Mouse (Mus musculus): ENCODE measurements around the gene Gdf5. TPM values are rescaled to one million over a fixed set of nuclear protein-coding genes. Genes with fewer than 3 reads are reported as not detected.

The Gdf5 gene
- total and polyA plus RNA-seq, 3 experiments = not detected

DNA sequence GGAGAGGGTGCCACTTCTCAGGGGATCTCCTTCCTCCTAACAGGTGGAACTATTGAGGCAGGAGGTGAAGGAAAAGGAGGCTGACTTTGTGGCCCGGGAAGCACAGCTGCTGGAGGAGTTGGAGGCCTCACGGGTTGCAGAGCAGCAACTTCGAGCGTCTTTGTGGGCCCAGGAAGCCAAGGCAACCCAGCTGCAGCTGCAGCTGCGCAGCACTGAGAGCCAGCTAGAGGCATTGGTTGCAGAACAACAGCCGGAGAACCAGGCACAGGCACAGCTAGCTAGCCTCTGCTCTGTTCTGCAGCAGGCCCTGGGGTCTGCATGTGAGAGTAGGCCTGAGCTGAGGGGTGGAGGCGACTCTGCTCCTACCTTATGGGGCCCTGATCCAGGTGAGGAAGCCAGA is 40.6 kb upstream of the Gdf5 start:
- DNase-seq (ENCODE audit: extremely low read depth) = no peak
- Histone ChIP-seq H3K4me2 (ENCODE audit: insufficient read depth, low read depth, poor library complexity, severe bottlenecking) (no peak overlapping the region), H3K9me3 (replicated peaks; ENCODE audit: low read length) (no peaks in the 10 kb centered on the region), H3K27ac (ENCODE audit: insufficient read depth, low read depth) (no peak overlapping the region), H3K4me3 (replicated peaks in 1 of 3; ENCODE audit: low read depth in 2 of 3, low read length in 2 of 3, poor library complexity in 1 of 3) (no peak overlapping the region), H3K27me3 (replicated peaks) (no peaks in the 10 kb centered on the region), H3K9ac (ENCODE audit: insufficient read depth, low read depth) (no peak overlapping the region), H3K4me1 (ENCODE audit: control insufficient read depth in 1 of 2, insufficient read depth in 2 of 2) (peaks cover 0 to 3% of the 10 kb centered on the region in 2 experiments; a peak in 1 of 4 replicates), H3K79me2 (replicated peaks; ENCODE audit: control insufficient read depth, extremely low read depth, insufficient read depth, poor library complexity, severe bottlenecking) (no peaks in the 10 kb centered on the region; the same call in 1 of the 2 replicates), H3K36me3 (replicated peaks in 1 of 2; ENCODE audit: control insufficient read depth in 1 of 2, insufficient read depth in 1 of 2, low read length in 1 of 2) (peaks cover 77 to 93% of the 10 kb centered on the region in 2 experiments)
- dilution Hi-C loops (cut with MboI; ENCODE audit: extremely low pct_ligation_motif_present, extremely low pct_unique_long_range_greater_than_20kb, low sequenced_read_pairs) (no loop called here), in situ Hi-C loops (cut with MboI; ENCODE audit: low pct_ligation_motif_present, low pct_unique_long_range_greater_than_20kb, low sequenced_read_pairs) (loop anchor here (25.0 kb wide), 1 partner anchor 302 kb away; no protein-coding TSS in a partner anchor)
- TF ChIP-seq MAZ (IDR thresholded peaks at IDR 0.05; ENCODE audit: low read depth, low read length) (no peak), PAX5 (IDR thresholded peaks at IDR 0.05; ENCODE audit: low read length) (no peak), JUN (IDR thresholded peaks at IDR 0.05; ENCODE audit: insufficient read depth, low read depth, low read length) (no peak), MEF2A (IDR thresholded peaks at IDR 0.05; ENCODE audit: borderline replicate concordance, low read depth, low read length) (no peak), TBP (conservative IDR thresholded peaks at IDR 0.05; ENCODE audit: low read depth, low read length) (no peak), UBTF (IDR thresholded peaks at IDR 0.05; ENCODE audit: low read depth, low read length) (no peak), MAFK (IDR thresholded peaks at IDR 0.05; ENCODE audit: insufficient replicate concordance, low read length) (no peak), CTCF (conservative IDR thresholded peaks at IDR 0.05 in 1 of 2, IDR thresholded peaks at IDR 0.05 in 1 of 2; ENCODE audit: low read depth in 2 of 2, low read length in 2 of 2) (no peak), ETS1 (conservative IDR thresholded peaks at IDR 0.05; ENCODE audit: low read depth, low read length) (no peak), ZMIZ1 (IDR thresholded peaks at IDR 0.05; ENCODE audit: low read depth, low read length) (no peak), ZKSCAN1 (IDR thresholded peaks at IDR 0.05; ENCODE audit: borderline replicate concordance, low read depth, low read length) (no peak), NELFE (IDR thresholded peaks at IDR 0.05; ENCODE audit: low read depth, low read length) (no peak), SIN3A (IDR thresholded peaks at IDR 0.05; ENCODE audit: low read length) (no peak), IRF4 (IDR thresholded peaks at IDR 0.05; ENCODE audit: low read depth, low read length) (no peak), HCFC1 (IDR thresholded peaks at IDR 0.05; ENCODE audit: low read depth, low read length) (no peak), ELF1 (IDR thresholded peaks at IDR 0.05; ENCODE audit: low read depth, low read length) (no peak), ZC3H11A (IDR thresholded peaks at IDR 0.05; ENCODE audit: low read depth, low read length) (no peak), MAX (IDR thresholded peaks at IDR 0.05; ENCODE audit: low read length) (no peak)

DNA sequence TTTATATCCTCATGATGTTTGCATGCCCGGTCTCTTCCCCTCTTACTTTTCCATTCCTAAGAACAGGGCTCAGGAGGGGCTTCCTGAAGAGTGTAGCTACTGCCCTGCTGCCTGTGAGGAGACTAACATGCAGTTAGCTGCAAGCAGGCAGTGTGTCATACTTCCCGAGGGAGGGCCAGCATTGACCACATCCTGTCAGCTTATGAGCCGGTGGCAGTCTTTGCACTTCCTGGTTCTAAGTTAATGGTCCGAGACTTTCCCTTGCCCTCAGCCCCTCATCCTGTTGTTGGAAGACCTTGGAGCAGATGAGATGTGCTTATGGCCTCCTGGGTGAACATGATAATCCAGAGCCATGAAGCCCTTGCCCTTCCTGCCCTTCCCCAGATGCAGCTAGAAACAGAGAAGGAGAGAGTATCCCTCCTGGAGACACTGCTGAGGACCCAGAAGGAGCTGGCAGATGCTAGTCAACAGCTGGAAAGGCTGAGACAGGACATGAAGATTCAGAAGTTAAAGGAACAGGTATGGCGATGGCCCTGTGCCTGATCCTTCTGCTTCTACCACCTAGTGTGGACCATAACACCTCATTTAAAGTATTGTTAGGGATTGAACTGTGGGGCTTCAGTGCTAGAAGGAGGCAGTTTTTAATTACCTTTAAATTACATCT is 34.3 kb upstream of the Gdf5 start:
- peak; percentile 89 for DNase-seq (ENCODE audit: extremely low read depth)
- dilution Hi-C loops (cut with MboI; ENCODE audit: extremely low pct_ligation_motif_present, extremely low pct_unique_long_range_greater_than_20kb, low sequenced_read_pairs) = no loop called here
- H3K4me1 ChIP-seq (ENCODE audit: control insufficient read depth in 1 of 2, insufficient read depth in 2 of 2) = peaks cover 0 to 48% of the 10 kb centered on the region in 2 experiments; a peak in 2 of 4 replicates
- in situ Hi-C loops (cut with MboI; ENCODE audit: low pct_ligation_motif_present, low pct_unique_long_range_greater_than_20kb, low sequenced_read_pairs) = loop anchor here (25.0 kb wide), 1 partner anchor 308 kb away; no protein-coding TSS in a partner anchor
- no peaks in the 10 kb centered on the region for H3K9me3 ChIP-seq (replicated peaks; ENCODE audit: low read length)
- H3K4me2 ChIP-seq (ENCODE audit: insufficient read depth, low read depth, poor library complexity, severe bottlenecking) = peak overlapping the region; percentile 88
- H3K27me3 ChIP-seq (replicated peaks) = no peaks in the 10 kb centered on the region
- peaks cover 43 to 61% of the 10 kb centered on the region in 2 experiments for H3K36me3 ChIP-seq (replicated peaks in 1 of 2; ENCODE audit: control insufficient read depth in 1 of 2, insufficient read depth in 1 of 2, low read length in 1 of 2)
- peak overlapping the region; percentile 76 for H3K9ac ChIP-seq (ENCODE audit: insufficient read depth, low read depth)
- peak overlapping the region; percentile 55 for H3K27ac ChIP-seq (ENCODE audit: insufficient read depth, low read depth)
- H3K79me2 ChIP-seq (replicated peaks; ENCODE audit: control insufficient read depth, extremely low read depth, insufficient read depth, poor library complexity, severe bottlenecking) = peaks cover 12% of the 10 kb centered on the region
- H3K4me3 ChIP-seq (replicated peaks in 1 of 3; ENCODE audit: low read depth in 2 of 3, low read length in 2 of 3, poor library complexity in 1 of 3) = peak overlapping the region; percentile 48 to 72 (median 62)
- TF ChIP-seq IRF4 (IDR thresholded peaks at IDR 0.05; ENCODE audit: low read depth, low read length) (peak; percentile 49), CHD1 (IDR thresholded peaks at IDR 0.05; ENCODE audit: low read depth, low read length) (no peak), TCF12 (IDR thresholded peaks at IDR 0.05; ENCODE audit: low read depth, low read length) (peak; percentile 93), CHD2 (IDR thresholded peaks at IDR 0.05; ENCODE audit: low read length) (peak; percentile 41; the same call in 1 of the 2 replicates), ZMIZ1 (IDR thresholded peaks at IDR 0.05; ENCODE audit: low read depth, low read length) (peak; percentile 82; the same call in 1 of the 2 replicates), UBTF (IDR thresholded peaks at IDR 0.05; ENCODE audit: low read depth, low read length) (no peak), MAX (IDR thresholded peaks at IDR 0.05; ENCODE audit: low read length) (peak; percentile 61; the same call in 1 of the 2 replicates), CTCF (conservative IDR thresholded peaks at IDR 0.05 in 1 of 2, IDR thresholded peaks at IDR 0.05 in 1 of 2; ENCODE audit: low read depth in 2 of 2, low read length in 2 of 2) (no peak), MAFK (IDR thresholded peaks at IDR 0.05; ENCODE audit: insufficient replicate concordance, low read length) (no peak), POLR2A (IDR thresholded peaks at IDR 0.05; ENCODE audit: low read depth, low read length) (peak; percentile 82), ELF1 (IDR thresholded peaks at IDR 0.05; ENCODE audit: low read depth, low read length) (peak; percentile 97), HCFC1 (IDR thresholded peaks at IDR 0.05; ENCODE audit: low read depth, low read length) (peak; percentile 71), JUND (conservative IDR thresholded peaks at IDR 0.05; ENCODE audit: low read depth, low read length) (peak; percentile 48; the same call in 1 of the 2 replicates), JUN (IDR thresholded peaks at IDR 0.05; ENCODE audit: insufficient read depth, low read depth, low read length) (peak; percentile 59; the same call in 1 of the 2 replicates), TBP (conservative IDR thresholded peaks at IDR 0.05; ENCODE audit: low read depth, low read length) (peak; percentile 91), BHLHE40 (IDR thresholded peaks at IDR 0.05; ENCODE audit: low read depth, low read length) (peak; percentile 16; the same call in 1 of the 2 replicates), POLR2AphosphoS2 (IDR thresholded peaks at IDR 0.05; ENCODE audit: low read depth, low read length) (0 out of 2 replicates have a peak, but pooled peaks have one; percentile 38), EP300 (IDR thresholded peaks at IDR 0.05; ENCODE audit: low read length) (peak; percentile 71; the same call in 1 of the 2 replicates), MYC (IDR thresholded peaks at IDR 0.05; ENCODE audit: low read depth, low read length) (peak; percentile 63; the same call in 1 of the 2 replicates), SMC3 (IDR thresholded peaks at IDR 0.05; ENCODE audit: low read depth, low read length) (no peak), RCOR1 (conservative IDR thresholded peaks at IDR 0.05; ENCODE audit: low read depth, low read length) (no peak), SIN3A (IDR thresholded peaks at IDR 0.05; ENCODE audit: low read length) (peak; percentile 93; the same call in 1 of the 2 replicates)

Data from CH12.LX (cell line).